Mouse (Mus musculus): ENCODE data around the gene Capn2. TPM values are rescaled to one million over a fixed set of nuclear protein-coding genes. Genes with fewer than 3 reads are reported as not detected.
A peak's percentile ranks its signal among the peaks of the same experiment; 100 is the strongest.

Capn2 gene
- polyA plus RNA-seq, 1 experiment from 2014 or later: 39.6 TPM

GRCm38 (mm10) chr1:182425176-182425575 is 92.2 kb downstream of the Capn2 start:
- Histone ChIP-seq H3K9ac (ENCODE audit: low read length) (no peak overlapping the region), H3K4me1 (ENCODE audit: control insufficient read depth, insufficient read depth, low read length) (peaks cover 5% of the 10 kb centered on the region; the same call in 1 of the 2 replicates), H3K27ac (ENCODE audit: low read depth, low read length) (peak overlapping the region; percentile 59; the same call in 1 of the 2 replicates), H3K27me3 (replicated peaks; ENCODE audit: control insufficient read depth, insufficient read depth, low read length) (no peaks in the 10 kb centered on the region), H3K36me3 (ENCODE audit: control insufficient read depth, insufficient read depth, low read length) (0 out of 2 replicates have a peak, but pooled peaks cover 9% of the 10 kb centered on the region), H3K4me3 (ENCODE audit: low read depth, low read length) (no peak overlapping the region), H3K9me3 (replicated peaks; ENCODE audit: control insufficient read depth, low read length) (no peaks in the 10 kb centered on the region), H3K4me2 (ENCODE audit: low read length) (no peak overlapping the region)
- 70% methylated on average over 3 of the region's 3 CpGs for WGBS
- ATAC-seq: no peak
- peak; percentile 13 for DNase-seq (ENCODE audit: low spot score)

- DNase-seq (ENCODE audit: low spot score): peak; percentile 34
- Histone ChIP-seq H3K4me1 (ENCODE audit: control insufficient read depth, insufficient read depth, low read length) (peaks cover 5% of the 10 kb centered on the region; the same call in 1 of the 2 replicates), H3K9me3 (replicated peaks; ENCODE audit: control insufficient read depth, low read length) (no peaks in the 10 kb centered on the region), H3K4me2 (ENCODE audit: low read length) (no peak overlapping the region), H3K36me3 (ENCODE audit: control insufficient read depth, insufficient read depth, low read length) (0 out of 2 replicates have a peak, but pooled peaks cover 5% of the 10 kb centered on the region), H3K9ac (ENCODE audit: low read length) (no peak overlapping the region), H3K27me3 (replicated peaks; ENCODE audit: control insufficient read depth, insufficient read depth, low read length) (no peaks in the 10 kb centered on the region), H3K4me3 (ENCODE audit: low read depth, low read length) (no peak overlapping the region), H3K27ac (ENCODE audit: low read depth, low read length) (no peak overlapping the region)
- no peak for ATAC-seq
- WGBS: 46% methylated on average over 2 of the region's 2 CpGs
These were observed 93.1 kb downstream of the Capn2 start for GRCm38 (mm10) chr1:182424274-182424673.

- 88% methylated on average over 3 of the region's 3 CpGs for WGBS
- DNase-seq (ENCODE audit: low spot score) (no peak), ATAC-seq (no peak)
- no peaks in the 10 kb centered on the region for H3K9me3 ChIP-seq (replicated peaks; ENCODE audit: control insufficient read depth, low read length)
- H3K4me2 ChIP-seq (ENCODE audit: low read length): no peak overlapping the region
- no peak overlapping the region for H3K27ac ChIP-seq (ENCODE audit: low read depth, low read length)
- no peak overlapping the region for H3K9ac ChIP-seq (ENCODE audit: low read length)
- no peaks in the 10 kb centered on the region for H3K4me1 ChIP-seq (ENCODE audit: control insufficient read depth, insufficient read depth, low read length)
- H3K36me3 ChIP-seq (ENCODE audit: control insufficient read depth, insufficient read depth, low read length): no peaks in the 10 kb centered on the region
- H3K4me3 ChIP-seq (ENCODE audit: low read depth, low read length): no peak overlapping the region
- H3K27me3 ChIP-seq (replicated peaks; ENCODE audit: control insufficient read depth, insufficient read depth, low read length): no peaks in the 10 kb centered on the region
These were observed 97.9 kb downstream of the Capn2 start for GRCm38 (mm10) chr1:182419481-182419880.

Other genes with a start within 250 kb of the Capn2 start
- gene Degs1, start 234.8 kb downstream of the Capn2 start, polyA plus RNA-seq (2014; fragmentation: Nextera tagmentation; extraction: Ambion mirVana): 72.1 and 73.3 TPM in 2 replicates
- gene Fbxo28, start 176.0 kb downstream of the Capn2 start, polyA plus RNA-seq (2014; fragmentation: Nextera tagmentation; extraction: Ambion mirVana): 30.5 and 31.7 TPM in 2 replicates
- 20.2 and 24.7 TPM in 2 replicates for gene Trp53bp2, start 108.4 kb downstream of the Capn2 start, polyA plus RNA-seq (2014; fragmentation: Nextera tagmentation; extraction: Ambion mirVana)
- gene Capn8, start 47.4 kb upstream of the Capn2 start, polyA plus RNA-seq (2014; fragmentation: Nextera tagmentation; extraction: Ambion mirVana): 0.06 TPM in 1 of 2 replicates, not detected in the other
- not detected in 2 replicates for gene Ccdc185, start 231.6 kb upstream of the Capn2 start, polyA plus RNA-seq (2014; fragmentation: Nextera tagmentation; extraction: Ambion mirVana)
- 37.4 and 42.9 TPM in 2 replicates for gene Susd4, start 246.3 kb upstream of the Capn2 start, polyA plus RNA-seq (2014; fragmentation: Nextera tagmentation; extraction: Ambion mirVana)

All from forebrain, embryonic 14.5 days (tissue).